Mouse (Mus musculus) splenic B cell, adult 2 months (primary cell): ENCODE data around the gene Slc24a1.

Experiments used
- DNase-seq: peaks from one replicate; pipeline ENCODE4 v3.0.0-alpha.2; 2011; ENCODE audit warnings: low read depth, low spot score
- H3K27me3 ChIP-seq: 2 replicates; pipeline ENCODE4 v1.6.1; 2012; ENCODE audit warnings: mild to moderate bottlenecking, low read length, moderate library complexity, mixed read lengths; ENCODE audit not compliant: control insufficient read depth, poor library complexity, insufficient read depth, severe bottlenecking
- H3K36me3 ChIP-seq: 2 replicates; pipeline ENCODE4 v1.6.1; 2012; ENCODE audit warnings: mild to moderate bottlenecking, low read length, moderate library complexity, mixed read lengths; ENCODE audit not compliant: control insufficient read depth, poor library complexity, insufficient read depth, severe bottlenecking

The Slc24a1 gene

GRCm38 (mm10) chr9:64952055-64952454, 648 bp upstream of the Slc24a1 start:
- Histone ChIP-seq H3K27me3 (no peaks in the 10 kb centered on the region; the same call in 1 of the 2 replicates), H3K36me3 (no peaks in the 10 kb centered on the region)
- DNase-seq: no peak

GRCm38 (mm10) chr9:64947483-64948095, 3.8 kb downstream of the Slc24a1 start:
- no peaks in the 10 kb centered on the region; the same call in 1 of the 2 replicates for H3K27me3 ChIP-seq
- no peak for DNase-seq
- no peaks in the 10 kb centered on the region for H3K36me3 ChIP-seq

GRCm38 (mm10) chr9:64943997-64944396, 7.4 kb downstream of the Slc24a1 start:
- Histone ChIP-seq H3K36me3 (no peaks in the 10 kb centered on the region), H3K27me3 (no peaks in the 10 kb centered on the region)
- no peak for DNase-seq

GRCm38 (mm10) chr9:64941650-64942049, 9.8 kb downstream of the Slc24a1 start:
- Histone ChIP-seq H3K36me3 (no peaks in the 10 kb centered on the region), H3K27me3 (no peaks in the 10 kb centered on the region)
- no peak for DNase-seq

GRCm38 (mm10) chr9:64940731-64941346, 10.6 kb downstream of the Slc24a1 start:
- no peak for DNase-seq
- H3K36me3 ChIP-seq: no peaks in the 10 kb centered on the region
- no peaks in the 10 kb centered on the region for H3K27me3 ChIP-seq

GRCm38 (mm10) chr9:64939790-64940189, 11.6 kb downstream of the Slc24a1 start:
- no peaks in the 10 kb centered on the region for H3K36me3 ChIP-seq
- no peaks in the 10 kb centered on the region for H3K27me3 ChIP-seq
- DNase-seq: no peak

- H3K36me3 ChIP-seq: no peaks in the 10 kb centered on the region
- no peak for DNase-seq
- H3K27me3 ChIP-seq: no peaks in the 10 kb centered on the region
Measured at GRCm38 (mm10) chr9:64939281-64939680, 12.1 kb downstream of the Slc24a1 start.

GRCm38 (mm10) chr9:64938535-64938934, 12.9 kb downstream of the Slc24a1 start:
- H3K36me3 ChIP-seq: no peaks in the 10 kb centered on the region
- no peaks in the 10 kb centered on the region for H3K27me3 ChIP-seq
- no peak for DNase-seq

- no peaks in the 10 kb centered on the region for H3K27me3 ChIP-seq
- DNase-seq: no peak
Measured at GRCm38 (mm10) chr9:64937491-64937890, 13.9 kb downstream of the Slc24a1 start.

GRCm38 (mm10) chr9:64936508-64936907, 14.9 kb downstream of the Slc24a1 start:
- DNase-seq: peak; percentile 84

More at GRCm38 (mm10) chr9:64937491-64937890, 13.9 kb downstream of the Slc24a1 start:
- H3K36me3 ChIP-seq: no peaks in the 10 kb centered on the region

GRCm38 (mm10) chr9:64934015-64934754, 17.2 kb downstream of the Slc24a1 start:
- DNase-seq: no peak
- no peaks in the 10 kb centered on the region for H3K36me3 ChIP-seq

More at GRCm38 (mm10) chr9:64936508-64936907, 14.9 kb downstream of the Slc24a1 start:
- no peaks in the 10 kb centered on the region for H3K27me3 ChIP-seq
- H3K36me3 ChIP-seq: no peaks in the 10 kb centered on the region

GRCm38 (mm10) chr9:64931751-64932610, 19.4 kb downstream of the Slc24a1 start:
- DNase-seq: no peak
- no peaks in the 10 kb centered on the region for H3K27me3 ChIP-seq
- no peaks in the 10 kb centered on the region for H3K36me3 ChIP-seq

More at GRCm38 (mm10) chr9:64934015-64934754, 17.2 kb downstream of the Slc24a1 start:
- H3K27me3 ChIP-seq: no peaks in the 10 kb centered on the region

- Histone ChIP-seq H3K36me3 (no peaks in the 10 kb centered on the region), H3K27me3 (no peaks in the 10 kb centered on the region)
- no peak for DNase-seq
Measured at GRCm38 (mm10) chr9:64930256-64930655, 21.2 kb downstream of the Slc24a1 start.

- DNase-seq: no peak
Measured at GRCm38 (mm10) chr9:64926201-64926991, 25.0 kb downstream of the Slc24a1 start.

More at GRCm38 (mm10) chr9:64926201-64926991, 25.0 kb downstream of the Slc24a1 start:
- no peaks in the 10 kb centered on the region for H3K27me3 ChIP-seq
- no peaks in the 10 kb centered on the region for H3K36me3 ChIP-seq
